Mouse (Mus musculus) kidney, postnatal 14 days (tissue): ENCODE data around the gene Uap1l1.
A peak's percentile ranks its signal among the peaks of the same experiment; 100 is the strongest.

Experiments used
- DNase-seq: peaks from one replicate; pipeline ENCODE4 v3.0.0; 2022; ENCODE audit warnings: mixed read lengths

The Uap1l1 gene

GRCm38 (mm10) chr2:25369996-25370395, 4.5 kb upstream of the Uap1l1 start:
- no peak for DNase-seq

GRCm38 (mm10) chr2:25364761-25365090, 756 bp downstream of the Uap1l1 start:
- DNase-seq = no peak

- no peak for DNase-seq
Observed at GRCm38 (mm10) chr2:25364313-25364712, 1.2 kb downstream of the Uap1l1 start.

- no peak for DNase-seq
Observed at GRCm38 (mm10) chr2:25363478-25364178, 1.9 kb downstream of the Uap1l1 start.

- DNase-seq = no peak
Observed at GRCm38 (mm10) chr2:25359848-25360247, 5.6 kb downstream of the Uap1l1 start.

GRCm38 (mm10) chr2:25356208-25357079, 9.0 kb downstream of the Uap1l1 start, which contains the start of gene Dpp7:
Gene Dpp7, minus strand, starts transcription at chr2:25356359.
- peak; percentile 86 for DNase-seq

- no peak for DNase-seq
Observed at GRCm38 (mm10) chr2:25355419-25356066, 9.9 kb downstream of the Uap1l1 start.

GRCm38 (mm10) chr2:25354211-25354610, 11.3 kb downstream of the Uap1l1 start:
- DNase-seq = no peak

- no peak for DNase-seq
Observed at GRCm38 (mm10) chr2:25350701-25351100, 14.8 kb downstream of the Uap1l1 start.

GRCm38 (mm10) chr2:25349499-25349898, 16.0 kb downstream of the Uap1l1 start:
- no peak for DNase-seq

GRCm38 (mm10) chr2:25348162-25348561, 17.3 kb downstream of the Uap1l1 start:
- no peak for DNase-seq

- no peak for DNase-seq
Observed at GRCm38 (mm10) chr2:25338303-25338702, 27.2 kb downstream of the Uap1l1 start.

GRCm38 (mm10) chr2:25333569-25333968, 31.9 kb downstream of the Uap1l1 start:
- no peak for DNase-seq

GRCm38 (mm10) chr2:25332286-25333160, 33.0 kb downstream of the Uap1l1 start, which contains the start of gene Man1b1:
Gene Man1b1, plus strand, starts transcription at chr2:25332338.
- DNase-seq = peak; percentile 100

- DNase-seq = no peak
Observed at GRCm38 (mm10) chr2:25331470-25331869, 34.0 kb downstream of the Uap1l1 start.

GRCm38 (mm10) chr2:25328440-25328839, 37.0 kb downstream of the Uap1l1 start:
- peak; percentile 47 for DNase-seq

GRCm38 (mm10) chr2:25326036-25326435, 39.4 kb downstream of the Uap1l1 start:
- DNase-seq = no peak

GRCm38 (mm10) chr2:25320084-25320483, 45.4 kb downstream of the Uap1l1 start:
- DNase-seq = no peak

- peak; percentile 73 for DNase-seq
Observed at GRCm38 (mm10) chr2:25318971-25319773, 46.3 kb downstream of the Uap1l1 start, which contains the start of gene Grin1. Gene Grin1, minus strand, starts transcription at chr2:25319187.

GRCm38 (mm10) chr2:25318119-25318966, 47.1 kb downstream of the Uap1l1 start:
- no peak for DNase-seq
